ENCODE assay signal across 30 mouse cellular contexts in genomic region chr2:130738019-130738418, GRCm38 (mm10). TPM values are rescaled to one million over a fixed set of nuclear protein-coding genes. Genes with fewer than 3 reads are reported as not detected.
A peak's percentile ranks its signal among the peaks of the same experiment; 100 is the strongest.
DNase-seq lines count a peak whose midpoint lies in the region; TF ChIP-seq lines count a peak whose summit lies in the region.
"Had no signal": no experiment of that assay in that cellular context is flagged by ENCODE, and none has a peak within 500 bp of the region (broad histone marks: within the 10 kb centered on the region; RNA-seq: fewer than 3 reads in every experiment).

No protein-coding gene starts in this region.

- intact Hi-C loops in left cerebral cortex, adult 2 months (cut with DNase I), result loop anchor here (1.0 kb wide), 1 partner anchor 81 kb away; no protein-coding TSS in a partner anchor
- intact Hi-C loops in left cerebral cortex, postnatal 14 days (cut with DNase I), result no loop called here

- DNase-seq in layer of hippocampus, adult 11-12 months (ENCODE audit: low spot score), result peak; percentile 33
- DNase-seq in layer of hippocampus, adult 8-10 months (ENCODE audit: low spot score in 2 of 2), result no peak
- DNase-seq in right cerebral cortex, adult 18-20 months, result peak; percentile 80
- DNase-seq in right cerebral cortex, postnatal 4 days, result no peak
- peak; percentile 43 to 51 for DNase-seq in left cerebral cortex, adult 2 months (ENCODE audit: extremely low spot score in 1 of 2, low spot score in 2 of 2)
- peak; percentile 37 to 71 for DNase-seq in left cerebral cortex, postnatal 14 days (ENCODE audit: low spot score in 2 of 2)
- DNase-seq in adrenal gland, adult 18-20 months (ENCODE audit: low spot score in 2 of 2), result no peak
- no peak for DNase-seq in urinary bladder, postnatal 10 days (ENCODE audit: low spot score)
- DNase-seq: adrenal gland, postnatal 10 days; B cell, adult 2 months; cerebellum, adult 11 months; cerebellum, adult 9-10 months; cerebellum, postnatal 36 days; gastrocnemius, postnatal 25 days; heart, adult 11 months; heart, postnatal 36 days; kidney, adult 8-10 months; kidney, postnatal 4 days; lung, postnatal 36 days; spleen, adult 18-20 months had no signal

- no peak overlapping the region for H3K4me3 ChIP-seq in left cerebral cortex, adult 2 months
- H3K4me3 ChIP-seq: forebrain, embryonic 13.5 days; heart, embryonic 10.5 days; heart, embryonic 15.5 days; hindbrain, embryonic 13.5 days; limb, embryonic 13.5 days; lung, embryonic 15.5 days had no signal

- no peak for TF ChIP-seq CTCF in left cerebral cortex, adult 2 months (IDR thresholded peaks at IDR 0.05)

- H3K27ac ChIP-seq in left cerebral cortex, adult 2 months, result peak overlapping the region; percentile 58
- H3K27ac ChIP-seq: forebrain, embryonic 13.5 days; heart, embryonic 10.5 days; heart, embryonic 15.5 days; hindbrain, embryonic 13.5 days; kidney, postnatal 0 days; limb, embryonic 13.5 days; lung, embryonic 15.5 days; stomach, postnatal 0 days had no signal

RNA-seq across cellular contexts. Expression of gene Slc4a11, which starts 40.7 kb away (rescaled TPM):
- total RNA-seq in layer of hippocampus, adult 8-10 months (2022), result 1 to 10 TPM; 1.2 to 2.0 (median 1.6) TPM
- total RNA-seq in left cerebral cortex, adult 2 months (2021), result 1 to 10 TPM; 2.3 to 2.5 TPM
- total RNA-seq in left cerebral cortex, postnatal 14 days (2021), result 1 to 10 TPM in 1 of 2 experiments, under 1 TPM in 1; 0.32 to 1.8 TPM
- total RNA-seq in adrenal gland, adult 18-20 months (2021), result 1 to 10 TPM; 2.0 to 5.3 TPM
- total RNA-seq: gastrocnemius, adult 18-20 months; megakaryocyte, adult 5-6 weeks had no signal

Comparison
In these comparisons a context has a peak if more than half of its experiments do, and no peak if none do; other contexts are left out.
1. DNase-seq: peak in layer of hippocampus, adult 11-12 months (single experiment), right cerebral cortex, adult 18-20 months (single experiment), left cerebral cortex, adult 2 months (2 of 2) and left cerebral cortex, postnatal 14 days (2 of 2); none in layer of hippocampus, adult 8-10 months (0 of 2), right cerebral cortex, postnatal 4 days (single experiment), adrenal gland, adult 18-20 months (0 of 2) and urinary bladder, postnatal 10 days (single experiment).